Mouse (Mus musculus) stomach, postnatal 0 days (tissue): ENCODE measurements around the gene Pla2g12b. TPM values are rescaled to one million over a fixed set of nuclear protein-coding genes. Genes with fewer than 3 reads are reported as not detected.

ENCODE experiments used
- ATAC-seq: fragments of 200-750 bp; cut with Nextera tagmentation; 2 replicates; pipeline ENCODE4 v1.8.0; 2017; ENCODE audit not compliant: low FRiP score, low TSS enrichment
- DNase-seq: peaks from one replicate; pipeline ENCODE4 v3.0.0-alpha.2; 2016; ENCODE audit warnings: low spot score
- H3K27ac ChIP-seq: fragments of 300-500 bp; sonication (generic); replicated peaks from 2 replicates; pipeline ENCODE4 v1.5.1; 2014; ENCODE audit warnings: mild to moderate bottlenecking, control low read depth
- H3K27me3 ChIP-seq: fragments of 300-500 bp; sonication (generic); 2 replicates; pipeline ENCODE4 v1.6.1; 2014; ENCODE audit warnings: low read length; ENCODE audit not compliant: control insufficient read depth, insufficient read depth
- H3K36me3 ChIP-seq: fragments of 300-500 bp; sonication (generic); 2 replicates; pipeline ENCODE4 v1.6.1; 2014; ENCODE audit warnings: low read length, mixed read lengths; ENCODE audit not compliant: control insufficient read depth, insufficient read depth
- H3K4me1 ChIP-seq: fragments of 300-500 bp; sonication (generic); replicated peaks from 2 replicates; pipeline ENCODE4 v1.6.1; 2014; ENCODE audit warnings: antibody characterized with exemption; ENCODE audit not compliant: control insufficient read depth, insufficient read depth
- H3K4me2 ChIP-seq: fragments of 300-500 bp; sonication (generic); replicated peaks from 2 replicates; pipeline ENCODE4 v1.6.1; 2014; ENCODE audit warnings: low read depth, mild to moderate bottlenecking, control low read depth, moderate library complexity
- H3K4me3 ChIP-seq: fragments of 300-500 bp; sonication (generic); 2 replicates; pipeline ENCODE4 v1.5.1; 2014; ENCODE audit warnings: low read depth, low read length, control low read depth
- H3K9ac ChIP-seq: fragments of 300-500 bp; sonication (generic); 2 replicates; pipeline ENCODE4 v1.6.1; 2014; ENCODE audit warnings: mild to moderate bottlenecking, low read length, control low read depth, mixed read lengths
- H3K9me3 ChIP-seq: fragments of 300-500 bp; sonication (generic); 2 replicates; pipeline ENCODE4 v1.6.1; 2016; ENCODE audit warnings: low read length; ENCODE audit not compliant: control insufficient read depth
- CTCF ChIP-seq: IDR thresholded peaks from 2 replicates; pipeline ENCODE4 v1.5.1; 2016; ENCODE audit warnings: antibody characterized with exemption, low read depth, mild to moderate bottlenecking, moderate library complexity
- EP300 ChIP-seq: optimal IDR thresholded peaks from 2 replicates; pipeline ENCODE3; 2016; ENCODE audit warnings: antibody characterized with exemption
- WGBS: fragments of 180-500 bp; shearing (Covaris S2); extraction: QIAGEN DNeasy Blood & Tissue Kit; methylation state at CpG from one replicate; pipeline ENCODE4 v1.1.7; 2014; 5-methylcytosine and 5-hydroxymethylcytosine counted together
- polyA plus RNA-seq: library from polyadenylated mRNA; unstranded; fragments of >200 nt; fragmentation: Nextera tagmentation; extraction: Ambion mirVana; gene quantifications from 2 replicates; pipeline ENCODE4 v1.2.1, GENCODE M21; 2015

Pla2g12b gene
- polyA plus RNA-seq, 1 experiment from 2014 or later = 34.6 TPM

DNA sequence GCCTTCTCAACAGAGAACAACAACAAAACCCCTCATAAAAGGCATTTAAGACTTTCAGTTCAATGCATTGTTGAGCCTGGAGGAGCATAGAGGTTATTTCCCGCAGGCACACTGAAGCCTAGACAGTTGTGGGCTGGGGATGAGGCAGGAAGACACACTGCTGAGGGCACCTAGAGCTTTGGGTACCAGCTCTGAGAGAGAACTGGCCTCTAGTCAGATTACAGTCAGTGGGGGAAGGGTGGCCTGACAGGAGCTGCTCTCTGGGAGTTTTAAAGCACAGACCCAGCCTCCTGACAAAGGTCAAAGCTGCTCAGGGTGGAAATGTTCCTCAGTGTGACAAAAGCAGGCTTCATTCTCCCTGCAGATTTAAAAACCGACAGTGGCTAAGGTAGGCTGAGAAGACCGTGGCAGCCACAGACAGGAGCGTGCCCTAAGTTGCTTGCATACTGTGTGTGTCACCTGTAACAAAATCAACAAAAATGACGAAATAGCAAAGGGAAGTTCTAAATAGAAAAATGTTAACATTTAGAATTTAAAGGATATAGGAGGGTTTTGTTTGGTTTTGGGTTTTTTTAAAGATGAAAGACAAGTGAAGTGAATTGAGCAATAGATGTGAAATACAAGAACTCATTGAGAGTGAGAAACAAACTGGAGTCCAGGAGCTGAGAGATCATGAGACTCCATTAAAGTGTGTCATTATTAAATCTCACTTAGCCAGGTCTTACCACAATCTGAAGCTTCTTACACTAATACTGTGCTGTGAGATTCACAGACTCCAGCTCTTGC is 37.5 kb upstream of the Pla2g12b start:
- no peak overlapping the region for H3K9ac ChIP-seq
- 69% methylated on average over 5 of the region's 5 CpGs for WGBS
- ATAC-seq = no peak
- no peaks in the 10 kb centered on the region for H3K27me3 ChIP-seq
- no peaks in the 10 kb centered on the region for H3K9me3 ChIP-seq
- no peak overlapping the region for H3K4me3 ChIP-seq
- H3K36me3 ChIP-seq = peaks cover 27% of the 10 kb centered on the region
- H3K27ac ChIP-seq = no peak overlapping the region
- H3K4me2 ChIP-seq = no peak overlapping the region
- H3K4me1 ChIP-seq = no peaks in the 10 kb centered on the region
- DNase-seq = no peak
- no peak for TF ChIP-seq CTCF
- no peak for TF ChIP-seq EP300

- Histone ChIP-seq H3K27ac (no peak overlapping the region), H3K27me3 (no peaks in the 10 kb centered on the region), H3K4me2 (no peak overlapping the region), H3K9me3 (no peaks in the 10 kb centered on the region), H3K9ac (no peak overlapping the region), H3K36me3 (peaks cover 31% of the 10 kb centered on the region), H3K4me1 (no peaks in the 10 kb centered on the region), H3K4me3 (no peak overlapping the region)
- DNase-seq = no peak
- TF ChIP-seq CTCF (no peak), EP300 (no peak)
- no peak for ATAC-seq
- whole genome bisulfite sequencing = 96% methylated on average over 4 of the region's 4 CpGs
These were observed 36.7 kb upstream of the Pla2g12b start for GRCm38 (mm10) chr10:59366746-59367145.

- H3K4me2 ChIP-seq = no peak overlapping the region
- no peak for DNase-seq
- no peak overlapping the region for H3K4me3 ChIP-seq
- no peaks in the 10 kb centered on the region for H3K27me3 ChIP-seq
- no peak overlapping the region for H3K9ac ChIP-seq
- 62% methylated on average over 4 of the region's 4 CpGs for WGBS
- TF ChIP-seq CTCF (no peak), EP300 (no peak)
- H3K4me1 ChIP-seq = no peaks in the 10 kb centered on the region
- no peak for ATAC-seq
- no peaks in the 10 kb centered on the region for H3K9me3 ChIP-seq
- H3K36me3 ChIP-seq = peaks cover 31% of the 10 kb centered on the region
- H3K27ac ChIP-seq = no peak overlapping the region
These were observed 36.3 kb upstream of the Pla2g12b start for GRCm38 (mm10) chr10:59367206-59367605.

GRCm38 (mm10) chr10:59368729-59369128 is 34.7 kb upstream of the Pla2g12b start:
- 84% methylated on average over 8 of the region's 8 CpGs for WGBS
- no peaks in the 10 kb centered on the region for H3K27me3 ChIP-seq
- H3K9ac ChIP-seq = no peak overlapping the region
- H3K4me2 ChIP-seq = no peak overlapping the region
- no peak overlapping the region for H3K27ac ChIP-seq
- TF ChIP-seq CTCF = no peak
- TF ChIP-seq EP300 = no peak
- no peak for DNase-seq
- no peak overlapping the region for H3K4me3 ChIP-seq
- H3K9me3 ChIP-seq = no peaks in the 10 kb centered on the region
- peaks cover 22% of the 10 kb centered on the region for H3K36me3 ChIP-seq
- no peaks in the 10 kb centered on the region for H3K4me1 ChIP-seq
- ATAC-seq = no peak

GRCm38 (mm10) chr10:59369426-59369825 is 34.0 kb upstream of the Pla2g12b start:
- 84% methylated on average over 9 of the region's 9 CpGs for WGBS
- no peak overlapping the region for H3K4me3 ChIP-seq
- H3K4me1 ChIP-seq = no peaks in the 10 kb centered on the region
- no peak for TF ChIP-seq CTCF
- no peak for TF ChIP-seq EP300
- H3K9me3 ChIP-seq = no peaks in the 10 kb centered on the region
- no peak overlapping the region for H3K9ac ChIP-seq
- DNase-seq (no peak), ATAC-seq (no peak)
- no peaks in the 10 kb centered on the region for H3K27me3 ChIP-seq
- H3K27ac ChIP-seq = no peak overlapping the region
- peaks cover 17% of the 10 kb centered on the region; the same call in 1 of the 2 replicates for H3K36me3 ChIP-seq
- H3K4me2 ChIP-seq = no peak overlapping the region

GRCm38 (mm10) chr10:59377906-59378305 is 25.6 kb upstream of the Pla2g12b start:
- H3K9me3 ChIP-seq = no peaks in the 10 kb centered on the region
- no peaks in the 10 kb centered on the region for H3K36me3 ChIP-seq
- no peaks in the 10 kb centered on the region for H3K27me3 ChIP-seq
- H3K4me2 ChIP-seq = no peak overlapping the region
- no peaks in the 10 kb centered on the region for H3K4me1 ChIP-seq
- no peak overlapping the region for H3K9ac ChIP-seq
- ATAC-seq = no peak
- TF ChIP-seq EP300 (peak; percentile 78), CTCF (no peak)
- H3K4me3 ChIP-seq = no peak overlapping the region
- 49% methylated on average over 10 of the region's 10 CpGs for WGBS
- DNase-seq = no peak
- H3K27ac ChIP-seq = 0 out of 2 replicates have a peak overlapping the region, but pooled peaks have one; percentile 45
